Mouse (Mus musculus) layer of hippocampus, postnatal 10 days (tissue): ENCODE data around the gene Lmod3. TPM values are rescaled to one million over a fixed set of nuclear protein-coding genes. Genes with fewer than 3 reads are reported as not detected.

Experiments
- DNase-seq, 2 experiments: peaks; one replicate each; pipeline ENCODE4 v3.0.0; 2021; ENCODE audit warnings: low spot score in 2 of 2
- total RNA-seq, 2 experiments: library from RNA; stranded (reverse); gene quantifications; 2 replicates each; pipeline ENCODE4 v1.2.3; 2021

Lmod3 gene
- total RNA-seq, 2 experiments from 2014 or later: 0.16 TPM; not detected in 1

DNA sequence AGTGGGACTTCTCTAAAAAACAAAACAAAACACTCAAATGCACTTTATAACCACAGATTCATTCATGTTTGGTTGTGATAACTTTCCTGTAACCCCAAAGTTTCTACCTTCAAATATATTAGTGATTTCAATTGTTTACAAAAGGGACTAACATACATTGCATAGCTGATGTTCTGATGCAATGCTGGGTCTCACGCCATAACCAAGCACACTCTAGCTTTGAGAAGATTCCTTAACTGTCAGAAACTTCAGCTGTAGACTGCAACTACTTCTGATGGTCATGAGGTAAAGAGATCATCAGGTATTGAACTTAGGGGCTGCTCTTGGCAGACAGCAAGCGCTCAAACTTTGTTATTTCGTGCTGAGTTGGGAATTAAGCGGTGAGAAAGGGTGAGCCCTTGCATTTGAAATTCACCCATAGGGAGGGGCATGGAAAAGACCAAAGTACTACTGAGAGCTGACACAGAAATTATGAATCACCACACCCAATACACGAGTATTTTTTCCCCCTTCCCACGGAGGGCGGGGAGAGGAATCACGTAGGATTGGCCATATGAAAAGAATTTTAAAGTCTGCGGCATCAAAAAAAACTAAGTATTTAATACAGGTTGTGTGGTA lies 48.2 kb downstream of the Lmod3 start:
- no peak for DNase-seq

DNA sequence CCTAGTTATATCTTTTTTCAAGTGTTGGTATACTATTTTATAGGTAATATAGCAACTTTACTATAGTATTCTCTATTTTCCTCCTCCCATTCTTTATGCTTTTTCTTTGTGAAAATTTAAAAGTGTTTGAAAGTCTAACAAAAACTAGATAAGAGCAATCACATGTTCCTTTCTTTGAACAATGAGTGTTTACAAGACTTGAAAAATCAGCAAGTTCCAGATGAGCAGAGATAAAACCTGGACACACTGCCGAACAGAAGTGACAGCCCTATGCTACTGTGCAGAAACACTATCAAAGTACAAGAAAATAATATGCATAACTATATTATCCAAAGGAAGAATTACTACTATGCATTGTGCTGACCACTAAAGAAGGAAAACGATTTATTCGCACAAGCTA lies 50.1 kb downstream of the Lmod3 start:
- no peak for DNase-seq

DNA sequence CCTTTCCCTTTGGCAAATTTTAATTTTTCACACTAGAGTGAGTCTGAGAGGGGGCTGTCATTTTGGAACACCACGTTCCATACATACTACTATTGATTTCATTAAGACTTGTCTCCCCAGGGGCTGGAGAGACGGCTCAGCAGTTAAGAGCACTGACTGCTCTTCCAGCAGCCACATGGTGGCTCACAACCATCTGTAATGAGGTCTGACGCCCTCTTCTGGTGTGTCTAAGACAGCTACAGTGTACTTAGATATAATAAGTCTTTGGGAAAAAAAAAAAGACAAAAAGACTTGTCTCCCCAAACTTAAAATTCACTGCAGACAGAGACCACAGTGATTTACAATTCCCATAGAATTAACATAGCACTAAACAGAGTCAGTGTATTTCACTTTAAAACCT lies 52.1 kb downstream of the Lmod3 start:
- no peak for DNase-seq

Other genes starting within 250 kb of the Lmod3 start
- gene Fam19a4, start 192.3 kb downstream of the Lmod3 start, total RNA-seq: under 1 TPM; 0.33 to 0.55 TPM
- gene Eogt, start 103.6 kb downstream of the Lmod3 start, total RNA-seq: 10 to 100 TPM; 32.2 to 35.2 TPM
- 10 to 100 TPM; 52.0 to 56.3 TPM for gene Tmf1, start 73.6 kb downstream of the Lmod3 start, total RNA-seq
- gene Uba3, start 47.1 kb downstream of the Lmod3 start, total RNA-seq: 10 to 100 TPM; 65.5 to 68.5 TPM
- 100 to 1,000 TPM; 128 to 152 TPM for gene Arl6ip5, start 42.1 kb downstream of the Lmod3 start, total RNA-seq